Mouse (Mus musculus) kidney, postnatal 14 days (tissue): Measurements from ENCODE around the gene Auh.

ENCODE experiments used
- DNase-seq: peaks from one replicate; pipeline ENCODE4 v3.0.0; 2022; ENCODE audit warnings: mixed read lengths

The Auh gene

GRCm38 (mm10) chr13:52875541-52876325, 53.7 kb downstream of the Auh start:
- no peak for DNase-seq

GRCm38 (mm10) chr13:52875089-52875488, 54.4 kb downstream of the Auh start:
- no peak for DNase-seq

- DNase-seq, result no peak
Measured at GRCm38 (mm10) chr13:52874338-52874737, 55.1 kb downstream of the Auh start.

- no peak for DNase-seq
Measured at GRCm38 (mm10) chr13:52873923-52874322, 55.6 kb downstream of the Auh start.

- DNase-seq, result no peak
Measured at GRCm38 (mm10) chr13:52866005-52866792, 63.3 kb downstream of the Auh start.

- no peak for DNase-seq
Measured at GRCm38 (mm10) chr13:52863436-52863835, 66.0 kb downstream of the Auh start.

GRCm38 (mm10) chr13:52860006-52860685, 69.3 kb downstream of the Auh start:
- DNase-seq, result no peak

- DNase-seq, result no peak
Measured at GRCm38 (mm10) chr13:52859065-52859820, 70.2 kb downstream of the Auh start.

GRCm38 (mm10) chr13:52858373-52858772, 71.1 kb downstream of the Auh start:
- no peak for DNase-seq

GRCm38 (mm10) chr13:52857781-52858180, 71.7 kb downstream of the Auh start:
- no peak for DNase-seq

- no peak for DNase-seq
Measured at GRCm38 (mm10) chr13:52853536-52853935, 75.9 kb downstream of the Auh start.

GRCm38 (mm10) chr13:52851886-52852285, 77.6 kb downstream of the Auh start:
- no peak for DNase-seq

GRCm38 (mm10) chr13:52850024-52850723, 79.3 kb downstream of the Auh start:
- DNase-seq, result no peak

GRCm38 (mm10) chr13:52849394-52849801, 80.1 kb downstream of the Auh start:
- DNase-seq, result no peak

GRCm38 (mm10) chr13:52847481-52847880, 82.0 kb downstream of the Auh start:
- DNase-seq, result no peak

GRCm38 (mm10) chr13:52847071-52847470, 82.4 kb downstream of the Auh start:
- DNase-seq, result no peak

GRCm38 (mm10) chr13:52845618-52846017, 83.9 kb downstream of the Auh start:
- no peak for DNase-seq

GRCm38 (mm10) chr13:52843536-52844178, 85.8 kb downstream of the Auh start:
- no peak for DNase-seq

- DNase-seq, result no peak
Measured at GRCm38 (mm10) chr13:52836231-52836630, 93.2 kb downstream of the Auh start.

GRCm38 (mm10) chr13:52834591-52834990, 94.9 kb downstream of the Auh start:
- no peak for DNase-seq

- DNase-seq, result no peak
Measured at GRCm38 (mm10) chr13:52833748-52834147, 95.7 kb downstream of the Auh start.

- DNase-seq, result no peak
Measured at GRCm38 (mm10) chr13:52833220-52833619, 96.3 kb downstream of the Auh start.
